Mouse (Mus musculus) cerebellum, adult 2 months (tissue): ENCODE measurements at regions not wholly inside any gene's neighbourhood (a gene's known extent, or its start where the extent isn't known, plus 50 kb on each side); places are given as distances from the start of the nearest gene placed in this dataset.

Source experiments
- CTCF ChIP-seq: fragments of 200-500 bp; IDR thresholded peaks from 2 replicates; pipeline ENCODE4 v1.5.1; 2011; ENCODE audit warnings: low read depth, mild to moderate bottlenecking, control low read depth, low read length, moderate library complexity, borderline replicate concordance; ENCODE audit not compliant: insufficient read depth
- POLR2A ChIP-seq: fragments of 200-500 bp; IDR thresholded peaks from 2 replicates; pipeline ENCODE4 v1.6.1; 2011; ENCODE audit warnings: low read length, control low read depth, borderline replicate concordance; ENCODE audit not compliant: insufficient read depth

GRCm38 (mm10) chr4:152919851-152920250 is 442.2 kb upstream of the Kcnab2 start:
- TF ChIP-seq CTCF: no peak
- no peak for TF ChIP-seq POLR2A
